8 mouse cellular contexts compared by ENCODE assay signal in genomic region chr8:20296803-20297702, GRCm38 (mm10).
DNase-seq lines count a peak whose midpoint lies in the region; ATAC-seq and TF ChIP-seq lines count a peak whose summit lies in the region.
"Not testable (repeated sequence)": the region's sequence is repeated elsewhere in the genome, so short reads cannot be mapped to it uniquely, and the experiment has no call there.

No protein-coding gene starts in this region.

- ATAC-seq in hindbrain, postnatal 0 days, result peak; percentile 100
- ATAC-seq in megakaryocyte, adult 5-6 weeks (ENCODE audit: poor library complexity, severe bottlenecking), result peak; percentile 100

- peak overlapping the region; percentile 61 for H3K4me3 ChIP-seq in hindbrain, postnatal 0 days (ENCODE audit: low read length)

- not testable (repeated sequence) for H3K27me3 ChIP-seq in hindbrain, postnatal 0 days (ENCODE audit: insufficient read depth, low read length)

- TF ChIP-seq CTCF in hindbrain, postnatal 0 days (IDR thresholded peaks at IDR 0.05; ENCODE audit: low read depth), result peak; percentile 77

- H3K36me3 ChIP-seq in hindbrain, postnatal 0 days (ENCODE audit: insufficient read depth, low read length), result not testable (repeated sequence)

- 18% methylated on average over 54 of the region's 73 CpGs for WGBS in hindbrain, postnatal 0 days

- not testable (repeated sequence) for H3K4me1 ChIP-seq in hindbrain, postnatal 0 days (ENCODE audit: insufficient read depth, low read length)

- peak overlapping the region; percentile 66; the same call in 1 of the 2 replicates for H3K27ac ChIP-seq in hindbrain, postnatal 0 days

- peak; percentile 94 for DNase-seq in ZHBTc4 (ENCODE audit: low read depth, low spot score)
- peak; percentile 42 to 75 for DNase-seq in cerebellum, postnatal 4 days (ENCODE audit: low spot score in 2 of 2)
- peak; percentile 75 to 76 for DNase-seq in gastrocnemius, adult 8-10 months (ENCODE audit: low spot score in 2 of 2)
- DNase-seq in hindbrain, postnatal 0 days (ENCODE audit: low spot score), result peak; percentile 92
- peak; percentile 60 to 79 for DNase-seq in left cerebral cortex, adult 8-10 months (ENCODE audit: low spot score in 2 of 2)
- peak; percentile 65 to 70 for DNase-seq in right cerebral cortex, adult 2 months (ENCODE audit: low spot score in 2 of 2)
- peak; percentile 34 for DNase-seq in urinary bladder, postnatal 10 days (ENCODE audit: low spot score)

- H3K9ac ChIP-seq in hindbrain, postnatal 0 days (replicated peaks; ENCODE audit: low read length), result peak overlapping the region; percentile 43

- not testable (repeated sequence) for H3K9me3 ChIP-seq in hindbrain, postnatal 0 days (ENCODE audit: low read length)

- H3K4me2 ChIP-seq in hindbrain, postnatal 0 days (ENCODE audit: low read depth, low read length), result peak overlapping the region; percentile 51

Comparison
In these comparisons a context has a peak if more than half of its experiments do, and no peak if none do; other contexts are left out.
1. Peak in every context shown above with its lines: DNase-seq, ATAC-seq, H3K4me3 ChIP-seq and H3K27ac ChIP-seq.
2. DNase-seq: peak in every context shown above with its lines; median percentile 94 in ZHBTc4; 92 in hindbrain, postnatal 0 days; 76 in gastrocnemius, adult 8-10 months; 70 in left cerebral cortex, adult 8-10 months; 68 in right cerebral cortex, adult 2 months; 58 in cerebellum, postnatal 4 days; 34 in urinary bladder, postnatal 10 days.